Mouse (Mus musculus) cerebellum, adult 2 months (tissue): ENCODE data around the gene Tmem183a.

Experiments
- CTCF ChIP-seq: fragments of 200-500 bp; IDR thresholded peaks from 2 replicates; pipeline ENCODE4 v1.5.1; 2011; ENCODE audit warnings: low read depth, mild to moderate bottlenecking, control low read depth, low read length, moderate library complexity, borderline replicate concordance; ENCODE audit not compliant: insufficient read depth
- POLR2A ChIP-seq: fragments of 200-500 bp; IDR thresholded peaks from 2 replicates; pipeline ENCODE4 v1.6.1; 2011; ENCODE audit warnings: low read length, control low read depth, borderline replicate concordance; ENCODE audit not compliant: insufficient read depth

GRCm38 (mm10) chr1:134363194-134363593, 1.4 kb upstream of the Tmem183a start:
- no peak for TF ChIP-seq CTCF
- TF ChIP-seq POLR2A = no peak
